Mouse (Mus musculus) CD4-positive, CD25-positive, alpha-beta regulatory T cell, adult 2 months (primary cell): ENCODE data around the gene Evi2.

Experiments used
- DNase-seq: peaks from one replicate; pipeline ENCODE4 v3.0.0-alpha.2; 2012; ENCODE audit warnings: low read depth, low spot score

Evi2 gene

DNA sequence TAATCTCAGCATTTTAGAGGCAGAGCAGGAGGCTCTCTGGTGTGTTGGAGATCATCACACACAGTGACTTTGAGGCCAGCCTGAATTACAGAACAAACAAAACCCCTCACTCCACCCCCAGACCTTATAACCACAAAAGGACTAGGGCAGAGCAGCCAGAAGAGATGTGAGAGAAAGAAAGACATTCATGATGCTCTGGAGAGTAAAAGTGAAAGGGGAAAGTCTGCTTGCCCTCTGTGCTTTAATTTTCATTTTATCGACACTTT, 6.1 kb downstream of the Evi2 start:
- DNase-seq: peak; percentile 43

DNA sequence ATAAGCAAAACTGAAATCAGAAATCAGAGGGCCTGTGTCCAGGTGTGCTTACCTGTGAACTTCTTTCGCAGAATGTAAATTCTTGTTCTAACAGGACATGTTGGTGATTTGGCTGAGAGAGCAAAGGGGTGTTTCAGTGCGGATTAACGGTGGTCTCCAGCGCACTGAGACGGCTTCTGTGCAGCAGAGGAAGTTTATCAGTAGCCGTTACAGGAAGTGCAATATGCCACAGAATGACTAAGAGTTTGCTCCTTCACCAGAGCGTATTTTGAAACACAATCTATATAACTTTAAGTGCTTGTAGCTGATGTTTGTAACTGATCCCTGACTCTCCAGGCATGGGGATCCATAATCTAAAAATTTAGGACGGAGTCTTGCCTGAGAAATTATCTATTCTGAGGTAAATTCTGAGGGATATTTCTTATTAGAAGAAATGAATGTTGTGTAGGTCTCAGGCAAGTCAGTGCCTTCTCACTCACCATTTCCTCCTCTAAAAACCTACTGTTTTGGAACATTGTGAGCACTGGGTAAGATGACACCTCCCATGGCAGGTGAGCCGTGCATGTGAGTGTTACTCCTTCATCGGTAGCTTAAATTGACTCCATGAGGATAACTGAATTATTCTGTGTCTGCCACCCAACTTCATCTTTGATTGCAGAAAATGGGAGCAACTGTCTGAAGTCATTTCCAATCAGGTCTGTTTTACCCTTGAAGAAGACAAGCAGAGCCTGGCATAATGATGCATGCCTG, 6.7 kb downstream of the Evi2 start, which contains the start of gene Evi2b:
Evi2b (minus strand) TSS at position 203 of the 750 bp plus-strand sequence.
- DNase-seq: peak; percentile 62

DNA sequence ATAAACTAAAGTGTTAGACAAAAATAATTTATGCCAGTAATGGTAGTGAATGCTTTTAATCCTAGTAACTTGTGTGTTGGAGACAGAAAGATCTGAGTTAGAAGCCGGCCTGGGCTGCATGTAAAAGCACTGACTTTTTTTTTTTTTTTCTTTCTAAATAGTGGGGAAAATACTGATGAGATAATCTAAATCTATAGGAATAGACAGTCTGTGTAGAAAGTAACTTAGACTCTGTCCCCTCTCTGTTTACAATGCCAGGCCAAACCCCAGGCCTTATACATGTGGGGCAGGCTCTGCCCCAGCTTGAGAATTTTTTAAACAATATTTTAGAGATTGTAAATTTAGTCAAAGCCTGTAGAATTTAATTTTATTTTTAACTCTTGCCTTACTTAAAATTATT, 7.4 kb downstream of the Evi2 start:
- no peak for DNase-seq

DNA sequence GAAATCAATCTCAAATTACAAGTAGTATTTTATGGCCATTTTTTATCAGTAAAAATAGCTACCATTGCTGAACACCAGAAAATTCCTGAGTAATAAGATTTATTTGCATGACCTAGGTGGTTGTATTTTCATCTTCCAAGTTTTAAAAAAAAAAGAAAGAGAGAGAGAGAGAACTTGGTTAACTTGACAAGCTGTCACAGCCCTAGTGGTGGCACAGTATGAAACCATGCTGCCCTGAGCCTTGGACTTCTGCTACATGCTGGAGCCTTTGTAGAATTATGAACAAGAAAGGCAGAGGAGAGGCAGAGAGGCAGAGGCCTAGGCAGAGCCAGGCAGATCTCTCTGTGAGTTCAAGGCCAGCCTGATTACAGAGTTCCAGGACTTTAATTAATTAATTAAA, 8.5 kb downstream of the Evi2 start:
- peak; percentile 60 for DNase-seq

DNA sequence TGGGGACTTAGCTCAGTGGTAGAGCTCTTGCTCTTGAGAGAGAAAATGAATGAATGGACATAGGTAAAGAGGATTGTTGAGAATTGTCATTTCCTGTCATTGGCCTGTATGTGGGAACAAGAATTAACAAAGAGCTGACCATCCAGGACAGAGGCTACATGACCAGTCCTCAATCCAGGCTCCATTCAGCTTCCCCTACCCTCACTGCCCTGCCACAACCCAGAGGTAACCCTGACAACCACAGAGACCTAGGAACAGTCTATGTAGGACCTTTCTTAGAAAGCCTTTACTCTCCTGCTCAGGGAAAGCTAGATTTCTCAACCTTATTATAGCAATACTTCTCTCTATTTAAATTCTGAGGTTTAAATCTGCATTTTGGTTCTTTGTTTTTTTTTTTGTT, 9.6 kb downstream of the Evi2 start:
- DNase-seq: peak; percentile 23

DNA sequence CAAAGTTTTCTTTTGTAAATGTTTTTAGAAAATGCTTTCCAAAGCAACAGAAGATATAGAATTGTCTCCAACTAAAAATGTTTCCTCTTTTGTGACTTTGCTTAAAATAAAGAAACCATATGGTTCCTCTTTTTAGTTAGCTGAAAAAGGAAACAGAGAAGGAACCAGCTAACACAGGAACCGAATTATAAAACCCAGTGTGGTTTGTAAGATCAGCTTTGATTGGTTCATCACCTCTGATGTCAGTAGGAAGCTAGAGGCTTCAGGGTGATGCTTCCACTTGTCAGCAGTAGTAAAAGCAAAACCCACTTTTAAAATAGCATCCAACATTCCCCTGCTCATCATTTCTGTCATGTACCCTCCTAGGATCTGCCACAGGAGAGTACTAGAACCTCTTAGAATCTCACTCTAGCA, 10.5 kb downstream of the Evi2 start:
- DNase-seq: peak; percentile 85

DNA sequence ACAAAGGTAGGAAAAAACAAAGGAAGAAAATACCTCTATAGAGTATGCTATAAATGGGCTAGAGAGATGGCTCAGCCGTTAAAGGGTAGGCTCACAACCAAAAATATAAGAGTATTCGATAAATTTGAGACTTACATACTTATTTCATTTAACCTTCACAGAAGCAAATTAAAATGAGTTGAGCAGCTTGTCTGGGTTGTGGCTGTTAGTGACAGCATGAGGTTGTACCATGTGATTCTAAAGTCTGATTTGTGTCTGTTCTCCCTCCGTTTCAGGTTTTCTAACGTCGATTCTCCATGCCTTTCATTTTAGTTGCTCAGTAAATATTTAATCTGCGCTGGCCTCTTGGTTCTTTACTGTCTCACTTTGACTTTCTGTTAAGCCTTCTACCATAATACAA, 11.1 kb downstream of the Evi2 start:
- DNase-seq: peak; percentile 22

DNA sequence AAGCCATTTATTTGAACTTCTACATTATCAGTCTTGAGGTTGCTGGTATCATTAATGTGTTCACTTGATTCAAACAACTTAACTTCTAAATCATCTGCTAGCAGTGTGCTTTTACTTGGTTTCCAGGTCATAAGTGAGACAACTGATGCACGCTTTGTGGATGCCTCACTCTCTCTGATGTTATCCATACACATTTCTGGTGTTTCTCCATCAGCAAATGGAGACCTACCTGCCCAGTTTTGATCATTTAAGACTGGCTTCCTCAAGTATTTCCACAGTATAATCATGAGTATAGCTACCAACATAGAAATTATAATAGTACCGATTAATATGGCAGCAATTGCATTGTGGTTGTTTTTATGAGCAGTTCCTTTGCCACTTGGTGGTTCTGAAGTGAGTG, 14.6 kb downstream of the Evi2 start:
- DNase-seq: no peak

DNA sequence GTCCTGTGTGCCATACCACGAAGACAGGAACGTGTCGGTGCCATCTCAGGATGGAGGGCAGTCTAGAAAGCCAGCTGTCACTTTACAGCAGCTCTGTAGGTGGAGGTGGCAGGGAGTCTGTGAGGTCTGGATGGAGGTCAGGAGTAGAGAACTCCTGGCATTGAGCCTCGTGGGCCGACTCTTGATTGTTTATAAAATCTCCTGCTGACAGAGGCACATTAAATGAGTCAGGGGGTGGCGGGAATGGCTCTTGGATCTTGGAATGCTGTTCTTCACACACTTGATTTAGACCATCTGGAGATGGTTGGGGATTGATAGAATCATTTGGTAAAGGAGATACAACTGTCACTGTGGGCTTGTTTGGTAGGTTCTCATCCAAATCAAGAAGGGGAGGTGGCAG, 15.1 kb downstream of the Evi2 start:
- DNase-seq: no peak

DNA sequence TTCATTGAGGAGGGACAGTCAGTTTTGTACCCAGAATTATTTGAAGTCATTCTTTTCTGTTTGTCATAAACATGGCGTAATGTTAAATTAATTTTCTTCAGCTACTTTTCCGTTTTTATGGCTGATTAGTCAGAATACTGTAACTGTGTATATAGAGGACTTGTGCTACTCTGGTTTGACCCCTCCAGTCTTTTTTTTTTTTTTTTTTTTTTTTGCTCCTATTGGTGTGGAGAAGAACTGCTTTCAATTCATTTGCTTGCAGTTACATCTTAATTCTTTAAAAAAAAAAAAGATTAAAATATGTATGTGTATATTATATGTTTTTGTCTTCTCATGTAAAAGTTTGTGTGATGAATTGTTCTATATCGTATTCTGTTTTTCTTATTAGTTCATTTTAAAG, 18.4 kb downstream of the Evi2 start:
- DNase-seq: no peak

DNA sequence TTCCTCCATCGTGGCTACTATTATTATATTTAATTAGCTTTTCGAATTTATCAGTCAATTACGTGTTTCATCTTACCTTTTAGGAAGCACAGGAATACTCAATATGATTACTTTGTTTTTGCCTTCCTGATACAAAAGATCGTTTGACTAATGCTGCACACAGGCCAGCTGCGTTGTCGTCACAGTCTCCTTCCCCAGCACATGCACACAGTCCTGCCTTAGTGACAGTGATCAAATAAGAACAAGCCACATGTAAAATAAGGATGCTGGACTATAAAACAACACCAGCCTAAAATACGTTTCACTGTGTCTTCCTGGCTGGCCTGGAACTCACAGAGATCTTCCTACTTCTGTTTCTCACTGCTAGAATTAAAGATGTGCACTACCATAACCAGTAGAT, 25.9 kb downstream of the Evi2 start:
- DNase-seq: no peak

DNA sequence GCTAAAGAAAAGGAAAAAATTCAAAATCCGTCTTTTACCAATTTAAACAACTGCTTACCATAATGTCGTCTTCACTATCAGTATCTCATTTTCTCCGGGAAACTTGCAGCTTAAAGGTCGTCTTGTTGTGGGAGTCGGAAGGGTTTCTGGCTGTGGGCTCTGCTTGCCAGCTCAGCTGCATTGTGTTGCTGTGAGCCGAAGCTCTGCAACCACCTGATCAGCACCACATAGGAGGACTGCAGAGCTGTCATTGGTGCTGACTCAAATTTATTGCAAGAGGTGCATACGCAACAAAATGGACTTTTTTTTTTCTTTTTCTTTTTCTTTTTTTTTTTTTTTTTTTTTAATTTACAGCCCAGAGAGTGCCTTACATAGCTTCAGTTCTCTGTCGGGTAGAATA, 26.5 kb downstream of the Evi2 start, which contains the start of gene Omg:
Omg (minus strand) TSS at position 240 of the 400 bp plus-strand sequence.
- no peak for DNase-seq

DNA sequence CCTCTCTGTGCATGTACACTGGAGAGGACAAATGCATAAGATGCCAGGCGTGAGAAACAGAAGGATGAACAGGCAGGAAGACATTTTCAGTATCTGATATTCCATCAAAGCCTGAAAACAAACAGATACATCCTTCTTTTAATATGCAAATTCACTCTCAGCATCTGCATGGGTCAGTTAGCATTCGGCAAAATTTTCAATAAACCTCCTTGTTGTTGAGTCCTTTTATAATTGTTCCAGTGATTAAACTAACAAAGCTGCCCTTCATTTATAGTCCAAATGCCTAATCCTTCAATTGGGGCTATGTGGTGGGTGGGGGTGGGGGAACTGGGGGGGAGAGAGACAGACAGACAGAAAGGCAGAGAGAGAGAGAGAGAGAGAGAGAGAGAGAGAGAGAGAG, 27.5 kb downstream of the Evi2 start:
- DNase-seq: no peak

DNA sequence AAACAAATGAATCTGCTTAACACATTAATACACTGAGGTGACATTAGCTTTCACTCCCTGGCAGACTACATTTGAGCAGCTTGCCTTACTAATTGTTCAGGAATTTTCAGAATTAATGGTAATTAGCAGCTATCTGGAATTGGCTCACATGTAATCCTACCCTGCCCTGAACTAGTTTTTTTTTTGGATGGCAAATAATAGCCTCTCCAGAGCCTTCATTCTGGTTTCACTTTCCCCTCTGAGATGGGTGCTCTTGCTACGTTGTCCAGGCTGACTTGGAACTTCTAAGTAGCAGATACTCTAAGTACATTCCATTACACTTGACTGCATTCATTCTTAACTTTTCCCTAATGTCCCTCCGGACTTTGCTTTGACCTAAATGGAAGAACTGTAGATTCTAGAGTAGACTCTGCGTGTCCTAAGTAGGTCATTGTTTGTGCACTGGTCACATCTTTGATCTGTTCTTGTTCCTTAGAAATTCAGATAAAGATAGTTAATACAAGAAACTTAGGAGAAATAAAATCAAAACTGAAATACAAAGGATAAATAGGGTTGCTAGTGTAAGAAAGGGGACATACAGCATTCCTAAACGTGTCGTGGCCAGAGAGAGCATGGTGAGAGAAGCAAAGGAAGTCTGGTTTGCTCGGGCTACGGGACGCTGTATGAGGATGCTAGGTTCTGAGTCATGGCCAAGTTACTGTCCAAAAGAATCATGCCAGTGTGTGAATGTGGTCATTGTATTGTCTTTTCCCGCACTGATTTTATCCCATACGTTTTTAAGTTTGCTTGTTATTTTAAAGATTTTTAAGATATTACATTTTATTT, 35.2 kb downstream of the Evi2 start:
- DNase-seq: no peak

DNA sequence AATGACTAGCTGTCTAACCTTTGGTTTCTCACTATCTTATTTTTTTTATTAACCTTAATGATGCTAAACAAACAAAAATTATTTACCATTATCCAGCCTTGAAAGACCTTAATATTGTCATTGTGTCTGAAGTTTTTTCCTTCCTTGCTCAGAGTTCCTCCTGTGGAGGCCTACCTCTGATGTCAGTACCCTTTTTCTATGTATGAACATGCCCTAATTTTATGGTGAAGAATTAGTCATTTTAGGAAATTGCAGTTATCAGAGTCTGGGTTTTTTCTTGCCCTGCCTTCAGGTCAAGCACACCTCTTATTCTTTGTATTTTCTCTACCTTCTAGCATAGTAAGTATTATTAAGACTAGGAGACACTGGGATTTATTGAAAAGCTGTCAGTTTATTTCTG, 45.7 kb downstream of the Evi2 start:
- no peak for DNase-seq

DNA sequence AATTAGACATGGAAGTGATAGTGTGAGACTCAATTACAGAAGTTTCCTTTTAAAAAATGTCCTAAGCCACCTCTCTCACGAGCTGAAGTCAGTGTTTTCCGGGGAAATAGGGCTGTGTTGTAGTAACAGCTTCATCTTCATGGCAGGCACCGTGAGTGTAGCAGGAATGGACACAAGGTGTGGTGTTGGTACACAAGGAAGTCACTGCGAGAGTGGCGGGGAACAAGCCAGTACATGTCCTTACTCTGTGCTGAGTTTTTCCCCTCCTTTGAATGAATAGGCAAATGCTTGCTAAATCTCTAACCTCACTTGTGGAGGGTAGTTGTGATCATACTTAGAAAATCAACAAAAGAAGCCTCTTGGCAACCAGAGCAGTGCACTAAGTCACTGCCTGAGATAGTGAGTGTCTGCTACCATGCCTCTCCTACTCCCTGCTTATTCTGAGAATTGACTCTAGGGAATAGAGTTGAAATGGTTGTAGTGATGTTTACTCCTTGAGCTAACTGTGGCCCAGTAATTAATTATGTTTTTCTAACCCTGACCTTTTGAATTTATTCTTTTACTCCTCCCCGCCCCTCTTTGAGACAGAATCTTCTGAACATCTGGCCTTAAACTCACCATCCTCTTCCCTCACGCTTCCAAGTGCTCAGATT, 46.4 kb downstream of the Evi2 start:
- DNase-seq: no peak

DNA sequence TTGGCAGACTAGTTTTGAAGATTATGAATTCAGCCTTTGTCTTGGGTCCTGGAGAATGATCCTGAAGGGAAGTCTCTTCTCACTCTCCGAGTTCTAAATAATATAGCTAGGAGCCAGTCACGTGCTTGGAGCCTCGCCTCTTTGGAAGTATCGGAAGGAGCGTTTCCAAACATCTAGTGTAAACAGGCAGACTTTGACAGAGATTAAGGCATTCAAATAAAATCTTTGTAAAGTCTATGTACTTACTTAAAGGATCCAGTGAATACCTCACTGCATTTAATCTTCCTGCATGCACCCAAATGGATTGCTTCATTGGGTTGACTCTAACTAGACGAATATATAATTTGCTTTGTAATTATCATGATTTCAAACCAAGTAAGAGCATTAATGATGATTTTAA, 47.0 kb downstream of the Evi2 start:
- DNase-seq: no peak

DNA sequence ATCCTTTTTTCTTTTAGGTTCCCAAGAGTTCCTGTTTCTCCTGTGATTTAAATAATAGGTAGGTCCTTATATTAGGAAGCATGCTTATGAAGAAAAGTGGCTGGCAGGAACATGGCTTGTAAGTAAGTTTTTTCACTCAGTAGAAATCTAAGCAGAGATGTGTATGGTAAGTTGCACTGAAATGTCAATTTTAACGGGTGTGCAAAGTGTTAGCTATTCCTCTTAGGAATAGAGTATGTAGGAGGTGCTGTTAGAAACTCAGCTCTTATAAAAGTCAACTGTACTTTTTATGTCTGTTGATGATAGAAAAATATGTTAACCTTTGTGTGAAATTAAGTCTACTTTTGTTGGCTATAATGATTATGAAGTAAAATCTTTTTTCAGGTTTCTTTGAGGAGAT, 62.3 kb downstream of the Evi2 start:
- no peak for DNase-seq
